Mouse (Mus musculus): Measurements from ENCODE around the gene Bmpr2.

DNA sequence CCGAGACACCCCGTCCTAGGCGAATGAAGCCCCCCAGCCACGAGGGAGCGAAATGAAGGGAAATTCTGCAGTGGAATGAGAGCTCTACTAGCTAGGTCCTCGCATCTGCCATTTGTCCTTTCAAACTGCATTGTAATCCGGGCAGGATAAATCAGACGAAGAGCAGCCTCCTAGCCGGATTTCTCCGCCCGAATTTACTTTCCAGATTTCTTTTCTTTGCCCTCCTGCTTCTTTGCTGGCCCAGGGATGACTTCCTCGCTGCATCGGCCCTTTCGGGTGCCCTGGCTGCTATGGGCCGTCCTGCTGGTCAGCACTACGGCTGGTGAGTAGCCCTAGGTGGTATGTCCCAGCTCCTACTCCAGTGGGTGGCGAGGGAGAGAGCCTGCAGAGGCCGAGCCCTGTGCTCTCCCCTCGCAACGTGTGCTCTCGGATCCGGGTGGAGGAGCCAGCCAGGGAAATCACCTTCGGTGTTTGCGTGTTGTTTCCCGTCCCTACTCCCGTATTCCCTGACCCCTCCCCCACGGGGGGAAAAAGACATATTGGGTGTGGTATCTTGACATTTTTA lies 1.3 kb downstream of the Bmpr2 start:
- no peak for TF ChIP-seq CTCF (IDR thresholded peaks at IDR 0.05; ENCODE audit: control insufficient read depth, insufficient read depth, insufficient read length)
- TF ChIP-seq MYOD1 (IDR thresholded peaks at IDR 0.05; ENCODE audit: control insufficient read depth, insufficient read length, low read depth) = no peak
